In the genomic region with DNA sequence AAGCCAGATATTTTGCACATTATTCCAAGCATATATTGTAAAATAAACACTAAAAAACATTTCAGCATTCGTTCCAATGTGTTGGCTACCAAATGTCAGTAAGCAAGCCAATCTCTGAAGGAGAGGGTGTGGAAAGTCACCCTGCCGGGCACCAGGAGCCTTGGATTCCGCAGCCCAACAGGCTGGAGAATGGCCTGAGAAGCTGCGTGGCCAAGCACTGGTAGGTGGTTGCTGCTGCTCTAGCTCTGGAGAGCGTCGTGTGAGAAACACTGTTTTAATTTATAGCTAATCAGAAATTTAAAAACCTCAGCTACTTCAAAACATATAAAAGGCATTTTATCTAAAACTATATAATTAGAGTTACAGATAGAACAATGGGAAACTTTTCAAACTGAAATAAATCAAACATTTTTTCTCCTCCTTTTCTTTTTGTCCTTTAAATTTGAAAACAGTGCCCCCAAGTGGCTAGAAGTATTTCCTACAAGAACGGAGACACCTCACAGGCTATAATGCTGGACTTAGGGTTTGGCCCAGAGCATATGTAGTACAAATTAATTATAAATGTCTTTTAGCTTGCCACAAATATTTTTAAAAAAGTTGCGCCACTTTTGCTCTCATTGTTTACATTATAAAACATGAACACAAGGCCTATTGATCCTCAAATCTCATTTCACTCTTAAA, we compare ENCODE assay signal across 8 mouse cellular contexts.
DNase-seq lines count a peak whose midpoint lies in the region; ATAC-seq and TF ChIP-seq lines count a peak whose summit lies in the region.

No protein-coding gene starts in this region.

- 0 out of 2 replicates have a peak, but pooled peaks cover 4% of the 10 kb centered on the region for H3K4me1 ChIP-seq in forebrain, embryonic 10.5 days
- H3K4me1 ChIP-seq in kidney, embryonic 14.5 days (ENCODE audit: control insufficient read depth, insufficient read depth, low read length): no peaks in the 10 kb centered on the region

- peak; percentile 60; the same call in 1 of the 2 replicates for ATAC-seq in kidney, embryonic 14.5 days (ENCODE audit: low FRiP score, low TSS enrichment)

- 19% methylated on average over 8 of the region's 8 CpGs for WGBS in forebrain, embryonic 10.5 days
- WGBS in kidney, embryonic 14.5 days: 24% methylated on average over 8 of the region's 8 CpGs

- no peaks in the 10 kb centered on the region for H3K9me3 ChIP-seq in forebrain, embryonic 10.5 days
- H3K9me3 ChIP-seq in kidney, embryonic 14.5 days (ENCODE audit: control insufficient read depth, low read length): no peaks in the 10 kb centered on the region

- H3K4me2 ChIP-seq in kidney, embryonic 14.5 days (replicated peaks; ENCODE audit: low read depth, low read length): no peak overlapping the region

- no peaks in the 10 kb centered on the region for H3K36me3 ChIP-seq in forebrain, embryonic 10.5 days (replicated peaks)
- H3K36me3 ChIP-seq in kidney, embryonic 14.5 days (ENCODE audit: control insufficient read depth, insufficient read depth, low read length): no peaks in the 10 kb centered on the region

- no peak overlapping the region for H3K4me3 ChIP-seq in left cerebral cortex, adult 2 months
- H3K4me3 ChIP-seq in forebrain, embryonic 10.5 days: no peak overlapping the region
- H3K4me3 ChIP-seq in kidney, embryonic 14.5 days (ENCODE audit: low read length): no peak overlapping the region

- H3K27me3 ChIP-seq in forebrain, embryonic 10.5 days (ENCODE audit: poor library complexity, severe bottlenecking): peaks cover 23% of the 10 kb centered on the region
- no peaks in the 10 kb centered on the region for H3K27me3 ChIP-seq in kidney, embryonic 14.5 days (ENCODE audit: control insufficient read depth, insufficient read depth, low read length)

- no peak overlapping the region for H3K9ac ChIP-seq in kidney, embryonic 14.5 days (ENCODE audit: low read depth, low read length)

- intact Hi-C loops in left cerebral cortex, adult 2 months (cut with DNase I): no loop called here

- DNase-seq in left cerebral cortex, adult 2 months (ENCODE audit: extremely low spot score in 1 of 2, low spot score in 2 of 2): no peak
- no peak for DNase-seq in left cerebral cortex, adult 8-10 months (ENCODE audit: low spot score in 2 of 2)
- DNase-seq in ZHBTc4 (ENCODE audit: low read depth, low spot score): peak; percentile 41
- no peak for DNase-seq in forebrain, embryonic 10.5 days (ENCODE audit: extremely low spot score, low spot score)
- DNase-seq in retina, adult 2 months (ENCODE audit: low read depth, low spot score): peak; percentile 41
- DNase-seq in urinary bladder, postnatal 25 days (ENCODE audit: low spot score): no peak
- no peak for DNase-seq in testis, postnatal 14 days (ENCODE audit: low spot score)

- no peak overlapping the region for H3K27ac ChIP-seq in left cerebral cortex, adult 2 months
- H3K27ac ChIP-seq in forebrain, embryonic 10.5 days: peak overlapping the region; percentile 59; the same call in 1 of the 2 replicates
- H3K27ac ChIP-seq in kidney, embryonic 14.5 days (ENCODE audit: low read depth, low read length): no peak overlapping the region

- TF ChIP-seq CTCF in left cerebral cortex, adult 2 months (IDR thresholded peaks at IDR 0.05): peak; percentile 70

Comparison
In these comparisons a context has a peak if more than half of its experiments do, and no peak if none do; other contexts are left out.
1. DNase-seq: peak in ZHBTc4 (single experiment) and retina, adult 2 months (single experiment); none in left cerebral cortex, adult 2 months (0 of 2), left cerebral cortex, adult 8-10 months (0 of 2), forebrain, embryonic 10.5 days (single experiment), urinary bladder, postnatal 25 days (single experiment) and testis, postnatal 14 days (single experiment).